Mouse (Mus musculus) midbrain, embryonic 11.5 days (tissue): ENCODE data around the gene Bank1. TPM values are rescaled to one million over a fixed set of nuclear protein-coding genes. Genes with fewer than 3 reads are reported as not detected.

Experiments used
- ATAC-seq: fragments of 200-750 bp; cut with Nextera tagmentation; 2 replicates; pipeline ENCODE4 v1.8.0; 2017; ENCODE audit warnings: moderate TSS enrichment, moderate library complexity; ENCODE audit not compliant: low FRiP score
- DNase-seq: peaks from one replicate; pipeline ENCODE4 v3.0.0; 2015; ENCODE audit warnings: low spot score; ENCODE audit errors: missing footprints
- H3K27ac ChIP-seq: fragments of 300-500 bp; sonication (generic); 2 replicates; pipeline ENCODE4 v1.5.1; 2014; ENCODE audit warnings: low read depth, low read length
- H3K27me3 ChIP-seq: fragments of 300-500 bp; sonication (generic); 2 replicates; pipeline ENCODE4 v1.6.1; 2014; ENCODE audit warnings: mild to moderate bottlenecking, low read length, moderate library complexity, mixed read lengths; ENCODE audit not compliant: control insufficient read depth, insufficient read depth
- H3K36me3 ChIP-seq: fragments of 300-500 bp; sonication (generic); 2 replicates; pipeline ENCODE4 v1.6.1; 2014; ENCODE audit warnings: mild to moderate bottlenecking, low read length, moderate library complexity, mixed read lengths; ENCODE audit not compliant: control insufficient read depth, insufficient read depth
- H3K4me1 ChIP-seq: fragments of 300-500 bp; sonication (generic); 2 replicates; pipeline ENCODE4 v1.6.1; 2014; ENCODE audit warnings: low read length; ENCODE audit not compliant: control insufficient read depth, insufficient read depth
- H3K4me2 ChIP-seq: fragments of 300-500 bp; sonication (generic); 2 replicates; pipeline ENCODE4 v1.6.1; 2014; ENCODE audit warnings: mild to moderate bottlenecking, moderate library complexity
- H3K4me3 ChIP-seq: fragments of 300-500 bp; sonication (generic); 2 replicates; pipeline ENCODE4 v1.5.1; 2014; ENCODE audit warnings: low read depth, low read length
- H3K9ac ChIP-seq: fragments of 300-500 bp; sonication (generic); 2 replicates; pipeline ENCODE4 v1.6.1; 2014; ENCODE audit warnings: low read length
- H3K9me3 ChIP-seq: fragments of 300-500 bp; sonication (generic); 2 replicates; pipeline ENCODE4 v1.6.1; 2016; ENCODE audit warnings: low read length; ENCODE audit not compliant: control insufficient read depth
- WGBS: fragments of 180-500 bp; shearing (Covaris S2); extraction: QIAGEN DNeasy Blood & Tissue Kit; methylation state at CpG from one replicate; pipeline ENCODE4 v1.1.7; 2014; 5-methylcytosine and 5-hydroxymethylcytosine counted together
- polyA plus RNA-seq: library from polyadenylated mRNA; unstranded; fragments of >200 nt; fragmentation: Nextera tagmentation; extraction: Ambion mirVana; gene quantifications from 2 replicates; pipeline ENCODE4 v1.2.1, GENCODE M21; 2014

The Bank1 gene
- polyA plus RNA-seq, 1 experiment from 2014 or later, result 0.59 TPM

- Histone ChIP-seq H3K4me3 (no peak overlapping the region), H3K4me1 (no peaks in the 10 kb centered on the region), H3K36me3 (no peaks in the 10 kb centered on the region), H3K9ac (no peak overlapping the region), H3K9me3 (no peaks in the 10 kb centered on the region), H3K27ac (no peak overlapping the region), H3K27me3 (no peaks in the 10 kb centered on the region), H3K4me2 (no peak overlapping the region)
- DNase-seq (no peak), ATAC-seq (no peak)
- WGBS, result 77% methylated on average over 2 of the region's 2 CpGs
Observed at GRCm38 (mm10) chr3:136233507-136233906, 92.4 kb downstream of the Bank1 start.

GRCm38 (mm10) chr3:136230602-136231151 is 95.2 kb downstream of the Bank1 start:
- no peak overlapping the region for H3K4me3 ChIP-seq
- no peaks in the 10 kb centered on the region for H3K9me3 ChIP-seq
- H3K27me3 ChIP-seq, result no peaks in the 10 kb centered on the region
- 89% methylated on average over 3 of the region's 3 CpGs for WGBS
- H3K4me1 ChIP-seq, result no peaks in the 10 kb centered on the region
- no peaks in the 10 kb centered on the region for H3K36me3 ChIP-seq
- no peak for DNase-seq
- H3K27ac ChIP-seq, result no peak overlapping the region
- no peak for ATAC-seq
- H3K4me2 ChIP-seq, result no peak overlapping the region
- no peak overlapping the region for H3K9ac ChIP-seq

- Histone ChIP-seq H3K9me3 (no peaks in the 10 kb centered on the region), H3K9ac (no peak overlapping the region), H3K36me3 (no peaks in the 10 kb centered on the region), H3K4me2 (no peak overlapping the region), H3K4me3 (no peak overlapping the region), H3K27ac (no peak overlapping the region), H3K4me1 (no peaks in the 10 kb centered on the region), H3K27me3 (no peaks in the 10 kb centered on the region)
- DNase-seq (no peak), ATAC-seq (peak; percentile 52; the same call in 1 of the 2 replicates)
- 73% methylated on average over 1 of the region's 1 CpGs for WGBS
Observed at GRCm38 (mm10) chr3:136189661-136190228, 136.1 kb downstream of the Bank1 start.

- Histone ChIP-seq H3K4me1 (no peaks in the 10 kb centered on the region), H3K9ac (no peak overlapping the region), H3K4me2 (no peak overlapping the region), H3K9me3 (no peaks in the 10 kb centered on the region), H3K36me3 (no peaks in the 10 kb centered on the region), H3K27ac (no peak overlapping the region), H3K27me3 (no peaks in the 10 kb centered on the region), H3K4me3 (no peak overlapping the region)
- DNase-seq, result no peak
- 81% methylated on average over 3 of the region's 3 CpGs for WGBS
- ATAC-seq, result no peak
Observed at GRCm38 (mm10) chr3:136186548-136187113, 139.2 kb downstream of the Bank1 start.

GRCm38 (mm10) chr3:136171631-136172030 is 154.2 kb downstream of the Bank1 start:
- Histone ChIP-seq H3K36me3 (no peaks in the 10 kb centered on the region), H3K27me3 (no peaks in the 10 kb centered on the region), H3K4me2 (no peak overlapping the region), H3K4me1 (no peaks in the 10 kb centered on the region), H3K4me3 (no peak overlapping the region), H3K9ac (no peak overlapping the region), H3K27ac (no peak overlapping the region), H3K9me3 (no peaks in the 10 kb centered on the region)
- no peak for ATAC-seq
- DNase-seq, result no peak

GRCm38 (mm10) chr3:136168071-136168470 is 157.8 kb downstream of the Bank1 start:
- no peak overlapping the region for H3K4me2 ChIP-seq
- no peaks in the 10 kb centered on the region for H3K36me3 ChIP-seq
- WGBS, result 39% methylated on average over 4 of the region's 4 CpGs
- no peak overlapping the region for H3K27ac ChIP-seq
- H3K4me1 ChIP-seq, result no peaks in the 10 kb centered on the region
- DNase-seq (no peak), ATAC-seq (no peak)
- H3K27me3 ChIP-seq, result no peaks in the 10 kb centered on the region
- H3K4me3 ChIP-seq, result no peak overlapping the region
- no peak overlapping the region for H3K9ac ChIP-seq
- no peaks in the 10 kb centered on the region for H3K9me3 ChIP-seq

- Histone ChIP-seq H3K4me1 (no peaks in the 10 kb centered on the region), H3K36me3 (no peaks in the 10 kb centered on the region), H3K9ac (no peak overlapping the region), H3K4me2 (no peak overlapping the region), H3K9me3 (no peaks in the 10 kb centered on the region), H3K27ac (no peak overlapping the region), H3K4me3 (no peak overlapping the region), H3K27me3 (no peaks in the 10 kb centered on the region)
- DNase-seq (no peak), ATAC-seq (no peak)
- 92% methylated on average over 4 of the region's 4 CpGs for WGBS
Observed at GRCm38 (mm10) chr3:136166671-136167070, 159.2 kb downstream of the Bank1 start.

- Histone ChIP-seq H3K4me3 (no peak overlapping the region), H3K36me3 (no peaks in the 10 kb centered on the region), H3K9me3 (no peaks in the 10 kb centered on the region), H3K4me1 (no peaks in the 10 kb centered on the region), H3K27ac (no peak overlapping the region), H3K27me3 (no peaks in the 10 kb centered on the region), H3K4me2 (no peak overlapping the region), H3K9ac (no peak overlapping the region)
- no peak for ATAC-seq
- WGBS, result 85% methylated on average over 2 of the region's 2 CpGs
- DNase-seq, result no peak
Observed at GRCm38 (mm10) chr3:136166033-136166361, 159.9 kb downstream of the Bank1 start.

- ATAC-seq (no peak), DNase-seq (no peak)
- Histone ChIP-seq H3K4me3 (no peak overlapping the region), H3K9me3 (no peaks in the 10 kb centered on the region), H3K36me3 (no peaks in the 10 kb centered on the region), H3K27me3 (no peaks in the 10 kb centered on the region), H3K4me2 (no peak overlapping the region), H3K4me1 (no peaks in the 10 kb centered on the region), H3K9ac (no peak overlapping the region), H3K27ac (no peak overlapping the region)
- WGBS, result 86% methylated on average over 7 of the region's 7 CpGs
Observed at GRCm38 (mm10) chr3:136165167-136166032, 160.5 kb downstream of the Bank1 start.
